Mouse (Mus musculus) ES-Bruce4 (cell line): Measurements from ENCODE around the gene Gba. TPM values are rescaled to one million over a fixed set of nuclear protein-coding genes. Genes with fewer than 3 reads are reported as not detected.

Experiments
- H3K27ac ChIP-seq: 2 replicates; pipeline ENCODE4 v1.5.1; 2012; ENCODE audit warnings: low read length, inconsistent platforms; ENCODE audit not compliant: insufficient read depth
- H3K27me3 ChIP-seq: 2 replicates; pipeline ENCODE4 v1.6.1; 2012; ENCODE audit warnings: mild to moderate bottlenecking, low read length, inconsistent platforms; ENCODE audit not compliant: control insufficient read depth, poor library complexity, insufficient read depth, severe bottlenecking
- H3K36me3 ChIP-seq: 2 replicates; pipeline ENCODE4 v1.6.1; 2012; ENCODE audit warnings: inconsistent platforms, mild to moderate bottlenecking, low read length, moderate library complexity; ENCODE audit not compliant: control insufficient read depth, poor library complexity, insufficient read depth, severe bottlenecking
- H3K4me1 ChIP-seq: one replicate; pipeline ENCODE4 v1.8.1; 2011; ENCODE audit warnings: low read length; ENCODE audit not compliant: control insufficient read depth, insufficient read depth
- H3K4me3 ChIP-seq: 2 replicates; pipeline ENCODE4 v1.5.1; 2011; ENCODE audit warnings: low read depth, mild to moderate bottlenecking, low read length
- H3K9ac ChIP-seq: 2 replicates; pipeline ENCODE4 v1.6.1; 2012; ENCODE audit warnings: low read depth, mild to moderate bottlenecking, inconsistent platforms; ENCODE audit not compliant: poor library complexity, severe bottlenecking
- H3K9me3 ChIP-seq: replicated peaks from 2 replicates; pipeline ENCODE4 v1.6.1; 2012; ENCODE audit warnings: mild to moderate bottlenecking, low read length, inconsistent platforms; ENCODE audit not compliant: control insufficient read depth, poor library complexity, insufficient read depth, severe bottlenecking
- CTCF ChIP-seq: IDR thresholded peaks from one replicate; pipeline ENCODE4 v1.8.1; 2011; ENCODE audit warnings: low read depth, low read length
- EP300 ChIP-seq: IDR thresholded peaks from 2 replicates; pipeline ENCODE4 v1.6.1; 2011; ENCODE audit warnings: low read depth, low read length; ENCODE audit not compliant: insufficient read depth
- POLR2A ChIP-seq: IDR thresholded peaks from one replicate; pipeline ENCODE4 v1.8.1; 2011; ENCODE audit warnings: low read length; ENCODE audit not compliant: insufficient read depth
- polyA plus RNA-seq: library from polyadenylated mRNA; stranded (reverse); fragments of >200 nt; gene quantifications from 2 replicates; pipeline ENCODE4 v1.2.4, GENCODE M21; 2011; ENCODE audit warnings: low read depth; ENCODE audit not compliant: missing spikeins, insufficient read depth, insufficient read length

Gba gene
- polyA plus RNA-seq, 1 experiment = 31.5 TPM

GRCm38 (mm10) chr3:89233562-89234110 lies 30.9 kb downstream of the Gba start:
- H3K27ac ChIP-seq = no peak overlapping the region
- TF ChIP-seq EP300 (no peak), CTCF (peak; percentile 18)
- no peaks in the 10 kb centered on the region for H3K4me1 ChIP-seq
- H3K27me3 ChIP-seq = no peaks in the 10 kb centered on the region
- no peaks in the 10 kb centered on the region for H3K36me3 ChIP-seq
- no peak overlapping the region for H3K4me3 ChIP-seq
- no peak overlapping the region for H3K9ac ChIP-seq
- H3K9me3 ChIP-seq = no peaks in the 10 kb centered on the region

GRCm38 (mm10) chr3:89236516-89236915 lies 33.8 kb downstream of the Gba start:
- H3K9ac ChIP-seq = no peak overlapping the region
- no peak overlapping the region for H3K4me3 ChIP-seq
- no peaks in the 10 kb centered on the region for H3K27me3 ChIP-seq
- no peak overlapping the region for H3K27ac ChIP-seq
- H3K9me3 ChIP-seq = no peaks in the 10 kb centered on the region
- H3K4me1 ChIP-seq = no peaks in the 10 kb centered on the region
- TF ChIP-seq EP300 (no peak), POLR2A (no peak), CTCF (no peak)
- H3K36me3 ChIP-seq = no peaks in the 10 kb centered on the region; the same call in 1 of the 2 replicates

- no peaks in the 10 kb centered on the region; the same call in 1 of the 2 replicates for H3K36me3 ChIP-seq
- no peaks in the 10 kb centered on the region for H3K27me3 ChIP-seq
- TF ChIP-seq CTCF (no peak), POLR2A (no peak), EP300 (no peak)
- no peaks in the 10 kb centered on the region for H3K9me3 ChIP-seq
- H3K4me1 ChIP-seq = no peaks in the 10 kb centered on the region
- no peak overlapping the region for H3K9ac ChIP-seq
- H3K4me3 ChIP-seq = peak overlapping the region; percentile 2; the same call in 1 of the 2 replicates
- H3K27ac ChIP-seq = no peak overlapping the region
Observed at GRCm38 (mm10) chr3:89237682-89238081, 35.0 kb downstream of the Gba start.

- H3K27me3 ChIP-seq = no peaks in the 10 kb centered on the region
- H3K36me3 ChIP-seq = no peaks in the 10 kb centered on the region; the same call in 1 of the 2 replicates
- no peaks in the 10 kb centered on the region for H3K9me3 ChIP-seq
- H3K4me3 ChIP-seq = no peak overlapping the region
- H3K27ac ChIP-seq = no peak overlapping the region
- no peaks in the 10 kb centered on the region for H3K4me1 ChIP-seq
- H3K9ac ChIP-seq = no peak overlapping the region
- TF ChIP-seq CTCF (no peak), EP300 (no peak), POLR2A (no peak)
Observed at GRCm38 (mm10) chr3:89238494-89238893, 35.8 kb downstream of the Gba start.

GRCm38 (mm10) chr3:89242331-89242895 lies 39.7 kb downstream of the Gba start:
- H3K4me1 ChIP-seq = peaks cover 2% of the 10 kb centered on the region
- H3K4me3 ChIP-seq = no peak overlapping the region
- no peaks in the 10 kb centered on the region for H3K9me3 ChIP-seq
- no peak overlapping the region for H3K27ac ChIP-seq
- H3K27me3 ChIP-seq = no peaks in the 10 kb centered on the region
- no peak overlapping the region for H3K9ac ChIP-seq
- no peaks in the 10 kb centered on the region; the same call in 1 of the 2 replicates for H3K36me3 ChIP-seq
- no peak for TF ChIP-seq EP300
- TF ChIP-seq POLR2A = no peak
- TF ChIP-seq CTCF = no peak

GRCm38 (mm10) chr3:89243609-89244008 lies 40.9 kb downstream of the Gba start:
- no peak overlapping the region for H3K27ac ChIP-seq
- H3K9ac ChIP-seq = peak overlapping the region; percentile 17; the same call in 1 of the 2 replicates
- H3K27me3 ChIP-seq = no peaks in the 10 kb centered on the region
- no peak for TF ChIP-seq CTCF
- TF ChIP-seq POLR2A = no peak
- TF ChIP-seq EP300 = no peak
- no peaks in the 10 kb centered on the region for H3K9me3 ChIP-seq
- peaks cover 2% of the 10 kb centered on the region for H3K4me1 ChIP-seq
- no peaks in the 10 kb centered on the region; the same call in 1 of the 2 replicates for H3K36me3 ChIP-seq
- H3K4me3 ChIP-seq = peak overlapping the region; percentile 21; the same call in 1 of the 2 replicates
